Mouse (Mus musculus): Measurements from ENCODE around the gene Tmem51.
A peak's percentile ranks its signal among the peaks of the same experiment; 100 is the strongest.
"Not testable (repeated sequence)": the region's sequence is repeated elsewhere in the genome, so short reads cannot be mapped to it uniquely, and the experiment has no call there.

The Tmem51 gene

GRCm38 (mm10) chr4:142060455-142061378 is 23.4 kb downstream of the Tmem51 start:
- no peak for DNase-seq (ENCODE audit: low spot score)

- DNase-seq (ENCODE audit: low spot score), result no peak
Observed at GRCm38 (mm10) chr4:142059841-142060193, 24.3 kb downstream of the Tmem51 start.

GRCm38 (mm10) chr4:142059113-142059840 is 24.8 kb downstream of the Tmem51 start:
- DNase-seq (ENCODE audit: low spot score), result no peak

- no peak for DNase-seq (ENCODE audit: low spot score)
Observed at GRCm38 (mm10) chr4:142057529-142058216, 26.4 kb downstream of the Tmem51 start.

- DNase-seq (ENCODE audit: low spot score), result no peak
Observed at GRCm38 (mm10) chr4:142055600-142055999, 28.5 kb downstream of the Tmem51 start.

GRCm38 (mm10) chr4:142054580-142054979 is 29.5 kb downstream of the Tmem51 start:
- no peak for DNase-seq (ENCODE audit: low spot score)

GRCm38 (mm10) chr4:142053661-142054448 is 30.2 kb downstream of the Tmem51 start:
- DNase-seq (ENCODE audit: low spot score), result no peak

- DNase-seq (ENCODE audit: low spot score), result no peak
Observed at GRCm38 (mm10) chr4:142053261-142053660, 30.8 kb downstream of the Tmem51 start.

- DNase-seq (ENCODE audit: low spot score), result no peak
Observed at GRCm38 (mm10) chr4:142052391-142053132, 31.5 kb downstream of the Tmem51 start.

GRCm38 (mm10) chr4:142051883-142052282 is 32.2 kb downstream of the Tmem51 start:
- DNase-seq (ENCODE audit: low spot score), result not testable (repeated sequence)

GRCm38 (mm10) chr4:142049963-142050362 is 34.1 kb downstream of the Tmem51 start:
- DNase-seq (ENCODE audit: low spot score), result no peak

GRCm38 (mm10) chr4:142048391-142048790 is 35.7 kb downstream of the Tmem51 start:
- DNase-seq (ENCODE audit: low spot score), result no peak

GRCm38 (mm10) chr4:142047005-142047404 is 37.1 kb downstream of the Tmem51 start:
- no peak for DNase-seq (ENCODE audit: low spot score)

- DNase-seq (ENCODE audit: low spot score), result no peak
Observed at GRCm38 (mm10) chr4:142046496-142046895, 37.6 kb downstream of the Tmem51 start.

- DNase-seq (ENCODE audit: low spot score), result no peak
Observed at GRCm38 (mm10) chr4:142045595-142046163, 38.4 kb downstream of the Tmem51 start.

- DNase-seq (ENCODE audit: low spot score), result no peak
Observed at GRCm38 (mm10) chr4:142044452-142044851, 39.7 kb downstream of the Tmem51 start.

GRCm38 (mm10) chr4:142039662-142040353 is 44.3 kb downstream of the Tmem51 start:
- DNase-seq (ENCODE audit: low spot score), result no peak

GRCm38 (mm10) chr4:142037897-142038296 is 46.2 kb downstream of the Tmem51 start:
- DNase-seq (ENCODE audit: low spot score), result peak; percentile 41

- DNase-seq (ENCODE audit: low spot score), result no peak
Observed at GRCm38 (mm10) chr4:142028533-142028932, 55.6 kb downstream of the Tmem51 start.

GRCm38 (mm10) chr4:142026965-142027364 is 57.1 kb downstream of the Tmem51 start:
- DNase-seq (ENCODE audit: low spot score), result no peak

Measured in embryo, embryonic 10.5 days (tissue).